Mouse (Mus musculus) 3T3-L1 (cell line): ENCODE measurements around the gene Colgalt1.

Experiments
- DNase-seq: peaks from one replicate; pipeline ENCODE4 v3.0.0-alpha.2; 2015; ENCODE audit warnings: low read depth, low spot score

Colgalt1 gene

GRCm38 (mm10) chr8:71628396-71629095 is 17.7 kb downstream of the Colgalt1 start:
- peak; percentile 10 for DNase-seq

GRCm38 (mm10) chr8:71629096-71629697 is 18.4 kb downstream of the Colgalt1 start:
- peak; percentile 31 for DNase-seq

- DNase-seq = no peak
Observed at GRCm38 (mm10) chr8:71629781-71630212, 19.0 kb downstream of the Colgalt1 start.

GRCm38 (mm10) chr8:71630761-71631160 is 20.0 kb downstream of the Colgalt1 start:
- DNase-seq = no peak

GRCm38 (mm10) chr8:71631897-71632296 is 21.1 kb downstream of the Colgalt1 start:
- DNase-seq = no peak

- DNase-seq = no peak
Observed at GRCm38 (mm10) chr8:71633164-71633563, 22.4 kb downstream of the Colgalt1 start.

GRCm38 (mm10) chr8:71633981-71634667 is 23.3 kb downstream of the Colgalt1 start:
- DNase-seq = no peak

GRCm38 (mm10) chr8:71637149-71638095 is 26.6 kb downstream of the Colgalt1 start:
- peak; percentile 55 for DNase-seq

GRCm38 (mm10) chr8:71638321-71638720 is 27.5 kb downstream of the Colgalt1 start:
- DNase-seq = no peak

GRCm38 (mm10) chr8:71639318-71639717 is 28.5 kb downstream of the Colgalt1 start:
- DNase-seq = no peak

GRCm38 (mm10) chr8:71645510-71645909 is 34.7 kb downstream of the Colgalt1 start:
- DNase-seq = no peak

- DNase-seq = no peak
Observed at GRCm38 (mm10) chr8:71654600-71654999, 43.8 kb downstream of the Colgalt1 start.

GRCm38 (mm10) chr8:71657816-71658215 is 47.0 kb downstream of the Colgalt1 start:
- DNase-seq = no peak

GRCm38 (mm10) chr8:71658515-71659049 is 47.8 kb downstream of the Colgalt1 start:
- DNase-seq = no peak

- DNase-seq = no peak
Observed at GRCm38 (mm10) chr8:71659751-71660150, 49.0 kb downstream of the Colgalt1 start.

GRCm38 (mm10) chr8:71660325-71661120 is 49.7 kb downstream of the Colgalt1 start:
- peak; percentile 92 for DNase-seq

- peak; percentile 47 for DNase-seq
Observed at GRCm38 (mm10) chr8:71665331-71666130, 54.7 kb downstream of the Colgalt1 start.

GRCm38 (mm10) chr8:71666855-71667254 is 56.1 kb downstream of the Colgalt1 start:
- DNase-seq = no peak

GRCm38 (mm10) chr8:71667256-71667655 is 56.5 kb downstream of the Colgalt1 start:
- no peak for DNase-seq
